Mouse (Mus musculus) lung, postnatal 0 days (tissue): ENCODE data around the gene Adgrg5.

ENCODE experiments used
- CTCF ChIP-seq: IDR thresholded peaks from 2 replicates; pipeline ENCODE4 v1.5.1; 2016; ENCODE audit warnings: antibody characterized with exemption, mild to moderate bottlenecking
- EP300 ChIP-seq: IDR thresholded peaks from 2 replicates; pipeline ENCODE4 v1.6.1; 2016; ENCODE audit warnings: antibody characterized with exemption, mild to moderate bottlenecking, control low read depth

DNA sequence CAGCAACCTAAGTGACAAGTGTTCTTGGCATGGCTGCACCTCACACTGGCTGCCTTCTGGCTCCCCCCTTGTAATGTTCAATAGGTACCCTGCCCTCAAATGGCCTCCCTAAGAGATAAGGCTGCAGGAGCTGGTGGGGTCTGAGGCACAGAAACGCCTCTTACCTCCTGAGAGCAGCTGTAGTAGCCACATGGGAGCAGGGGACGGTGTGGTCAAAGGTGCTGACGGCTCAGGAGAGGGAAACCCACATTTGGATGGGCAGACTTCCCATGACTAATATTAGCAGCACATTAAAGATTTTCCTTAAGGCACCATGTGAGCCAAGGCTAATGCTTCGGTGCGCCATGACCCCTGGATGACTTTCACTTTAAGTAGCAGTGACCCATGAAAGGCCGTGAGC lies 22.9 kb upstream of the Adgrg5 start:
- no peak for TF ChIP-seq CTCF
- no peak for TF ChIP-seq EP300
